Mouse (Mus musculus) brown adipose tissue, adult 24 weeks (tissue): ENCODE measurements around the gene Frem2. TPM values are rescaled to one million over a fixed set of nuclear protein-coding genes. Genes with fewer than 3 reads are reported as not detected.
A peak's percentile ranks its signal among the peaks of the same experiment; 100 is the strongest.

Experiments
- H3K27ac ChIP-seq: fragments of 200-500 bp; replicated peaks from 2 replicates; pipeline ENCODE4 v1.5.1; 2012; ENCODE audit warnings: low read depth, mild to moderate bottlenecking, low read length
- H3K4me1 ChIP-seq: fragments of 200-500 bp; 2 replicates; pipeline ENCODE4 v1.6.1; 2012; ENCODE audit warnings: low read length, mixed read lengths; ENCODE audit not compliant: control insufficient read depth, insufficient read depth, insufficient read length
- H3K4me3 ChIP-seq: fragments of 200-500 bp; 2 replicates; pipeline ENCODE4 v1.5.1; 2012; ENCODE audit warnings: low read depth, mild to moderate bottlenecking, low read length, moderate library complexity; ENCODE audit not compliant: insufficient read depth
- polyA plus RNA-seq: library from polyadenylated mRNA; stranded (reverse); fragments of >200 nt; gene quantifications from 2 replicates; pipeline ENCODE4 v1.2.4, GENCODE M21; 2012; ENCODE audit not compliant: missing spikeins, insufficient read depth, insufficient read length

Frem2 gene
- polyA plus RNA-seq, 1 experiment: not detected

DNA sequence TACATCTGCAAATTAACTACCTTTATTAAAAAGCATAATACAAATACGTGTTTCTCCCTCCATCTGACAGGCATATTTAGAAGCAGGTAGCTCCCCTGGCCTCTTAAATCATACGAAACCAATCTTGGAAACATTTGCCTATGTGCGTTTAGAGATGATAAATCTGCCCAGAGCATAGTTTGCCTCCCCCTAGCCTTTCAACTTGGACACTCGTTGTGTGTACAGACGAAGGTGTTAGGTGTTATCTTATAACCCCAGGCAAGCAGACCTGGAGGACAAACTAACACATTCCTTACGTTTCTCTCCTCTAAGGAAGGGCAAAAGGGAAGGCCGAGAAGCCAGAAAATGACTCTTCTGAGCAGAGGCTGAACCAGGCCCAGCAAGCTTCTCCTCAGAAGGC, 104.5 kb downstream of the Frem2 start:
- H3K27ac ChIP-seq: no peak overlapping the region
- no peaks in the 10 kb centered on the region for H3K4me1 ChIP-seq
- no peak overlapping the region for H3K4me3 ChIP-seq

- no peak overlapping the region for H3K4me3 ChIP-seq
- H3K27ac ChIP-seq: no peak overlapping the region
- H3K4me1 ChIP-seq: no peaks in the 10 kb centered on the region
Measured at GRCm38 (mm10) chr3:53532091-53532490, 125.1 kb downstream of the Frem2 start.

GRCm38 (mm10) chr3:53530305-53530704, 126.8 kb downstream of the Frem2 start:
- H3K27ac ChIP-seq: no peak overlapping the region
- H3K4me1 ChIP-seq: no peaks in the 10 kb centered on the region
- no peak overlapping the region for H3K4me3 ChIP-seq

GRCm38 (mm10) chr3:53525737-53526136, 131.4 kb downstream of the Frem2 start:
- H3K4me3 ChIP-seq: no peak overlapping the region
- no peaks in the 10 kb centered on the region for H3K4me1 ChIP-seq
- H3K27ac ChIP-seq: no peak overlapping the region

GRCm38 (mm10) chr3:53522794-53523193, 134.4 kb downstream of the Frem2 start:
- no peak overlapping the region for H3K27ac ChIP-seq
- no peak overlapping the region for H3K4me3 ChIP-seq
- no peaks in the 10 kb centered on the region for H3K4me1 ChIP-seq

DNA sequence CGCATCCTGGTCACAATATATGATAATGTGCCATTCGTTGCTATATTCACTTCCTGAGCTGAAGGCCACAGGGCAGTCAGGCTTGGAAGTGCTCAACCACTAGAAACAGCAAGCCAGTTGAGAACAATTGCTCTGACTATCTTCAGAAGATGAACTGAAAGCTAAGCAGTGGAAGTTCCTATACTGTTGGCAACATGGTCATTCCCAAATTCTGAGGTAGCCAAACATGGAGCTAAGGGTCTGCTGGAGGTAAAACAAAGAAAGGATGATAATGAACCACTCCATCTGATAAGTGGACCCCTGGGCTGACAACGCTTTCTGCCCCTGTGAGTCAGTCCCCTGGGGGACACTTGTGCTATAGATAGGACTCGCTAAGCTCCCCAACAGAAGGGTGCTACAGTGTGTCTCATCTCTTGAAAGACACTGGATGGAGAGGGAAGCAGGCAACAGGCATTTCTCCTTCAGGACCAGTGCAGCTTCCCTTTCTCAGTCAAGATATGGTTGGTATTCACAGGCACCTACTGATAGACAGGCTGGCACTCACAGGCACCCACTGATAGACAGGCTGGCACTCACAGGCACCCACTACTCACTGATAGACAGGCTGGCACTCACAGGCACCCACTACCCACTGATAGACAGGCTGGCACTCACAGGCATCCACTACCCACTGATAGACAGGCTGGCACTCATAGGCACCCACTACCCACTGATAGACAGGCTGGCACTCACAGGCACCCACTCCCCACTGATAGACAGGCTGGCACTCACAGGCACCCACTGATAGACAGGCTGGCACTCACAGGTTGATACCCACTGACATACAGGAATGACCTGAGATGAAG, 142.7 kb downstream of the Frem2 start:
- Histone ChIP-seq H3K4me3 (no peak overlapping the region), H3K4me1 (no peaks in the 10 kb centered on the region), H3K27ac (no peak overlapping the region)

GRCm38 (mm10) chr3:53513096-53513495, 144.1 kb downstream of the Frem2 start:
- Histone ChIP-seq H3K4me1 (no peaks in the 10 kb centered on the region), H3K4me3 (no peak overlapping the region), H3K27ac (no peak overlapping the region)

GRCm38 (mm10) chr3:53502428-53502827, 154.7 kb downstream of the Frem2 start:
- H3K4me1 ChIP-seq: no peaks in the 10 kb centered on the region
- H3K4me3 ChIP-seq: no peak overlapping the region
- H3K27ac ChIP-seq: no peak overlapping the region

GRCm38 (mm10) chr3:53498351-53498905, 158.7 kb downstream of the Frem2 start:
- Histone ChIP-seq H3K27ac (no peak overlapping the region), H3K4me3 (no peak overlapping the region), H3K4me1 (no peaks in the 10 kb centered on the region)

DNA sequence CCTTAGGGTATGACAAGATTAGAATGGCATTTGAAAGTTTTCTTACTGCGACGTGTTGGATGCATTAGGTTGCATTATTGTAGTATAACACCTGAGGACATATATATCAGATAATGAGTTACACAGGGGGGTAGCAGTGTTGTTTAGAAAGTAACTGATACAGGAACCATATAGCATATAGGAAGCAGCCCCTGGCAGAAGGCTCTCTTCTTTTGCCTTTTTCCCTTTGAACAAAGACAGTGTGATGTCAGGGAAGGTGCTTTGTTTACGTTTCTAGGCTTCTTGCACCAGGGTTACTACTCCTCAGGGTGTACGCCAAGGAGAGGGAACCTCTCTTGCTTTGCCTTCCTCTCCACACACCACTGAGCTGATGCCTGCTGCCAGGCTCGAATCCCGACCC, 168.8 kb downstream of the Frem2 start, which contains the start of gene Stoml3:
TSS of gene Stoml3 (plus strand) at position 301 of the 400 bp plus-strand sequence.
- Histone ChIP-seq H3K4me3 (no peak within 1 kb of the TSS), H3K4me1 (peaks cover 14% of the 10 kb centered on the region; the same call in 1 of the 2 replicates), H3K27ac (no peak within 1 kb of the TSS)

DNA sequence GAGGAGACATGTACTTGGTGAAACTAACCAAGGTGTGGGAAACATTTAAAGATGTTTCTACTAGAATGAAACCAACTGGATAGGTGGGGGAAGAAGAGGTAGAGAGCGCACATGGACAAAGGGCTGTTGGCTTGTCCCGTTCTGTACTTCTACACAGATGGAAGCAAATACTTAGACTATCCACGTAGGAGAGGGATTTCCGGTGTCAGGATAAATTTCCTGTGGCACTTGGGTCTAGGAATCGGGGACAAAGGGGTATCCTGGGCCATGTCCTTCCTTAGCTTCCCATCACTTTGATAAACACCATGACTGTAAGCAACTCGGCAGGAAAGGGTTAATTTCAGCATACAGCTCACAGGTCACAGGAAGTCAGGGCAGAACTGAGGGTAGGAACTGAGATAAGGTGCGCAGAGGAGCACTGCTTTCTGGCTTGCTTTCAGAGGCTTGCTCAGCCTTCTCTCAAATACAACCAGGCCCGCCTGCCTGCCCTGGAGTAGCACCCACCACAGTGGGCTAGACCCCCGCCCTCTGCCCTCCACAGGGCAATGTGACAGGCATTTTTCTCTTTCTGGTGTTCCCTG, 170.1 kb downstream of the Frem2 start:
- H3K4me1 ChIP-seq: peaks cover 14% of the 10 kb centered on the region; the same call in 1 of the 2 replicates
- H3K27ac ChIP-seq: peak overlapping the region; percentile 17; the same call in 1 of the 2 replicates
- H3K4me3 ChIP-seq: no peak overlapping the region

DNA sequence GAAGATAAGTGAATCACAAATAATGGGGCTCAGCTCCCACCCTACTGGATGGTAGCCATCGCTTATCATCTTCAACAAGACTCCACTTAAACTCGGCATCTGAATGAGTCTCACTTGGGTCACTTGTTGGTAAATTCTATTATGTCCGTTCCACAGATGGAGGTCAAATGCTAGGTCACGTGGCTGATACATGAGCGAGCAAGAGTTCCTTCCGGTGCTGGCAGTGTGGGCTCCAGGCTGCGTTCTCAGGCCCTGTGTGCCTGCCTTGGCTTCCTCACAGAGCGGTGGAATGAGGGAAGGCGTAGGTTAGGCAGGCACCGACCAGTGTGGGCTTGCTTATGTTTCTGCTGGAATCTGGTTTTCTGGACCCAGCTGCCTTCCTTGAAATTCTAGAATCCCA, 170.6 kb downstream of the Frem2 start:
- Histone ChIP-seq H3K4me3 (no peak overlapping the region), H3K4me1 (peaks cover 14% of the 10 kb centered on the region; the same call in 1 of the 2 replicates), H3K27ac (peak overlapping the region; percentile 17; the same call in 1 of the 2 replicates)

- no peak overlapping the region for H3K27ac ChIP-seq
- peaks cover 14% of the 10 kb centered on the region; the same call in 1 of the 2 replicates for H3K4me1 ChIP-seq
- H3K4me3 ChIP-seq: no peak overlapping the region
Measured at GRCm38 (mm10) chr3:53483414-53484059, 173.6 kb downstream of the Frem2 start.

DNA sequence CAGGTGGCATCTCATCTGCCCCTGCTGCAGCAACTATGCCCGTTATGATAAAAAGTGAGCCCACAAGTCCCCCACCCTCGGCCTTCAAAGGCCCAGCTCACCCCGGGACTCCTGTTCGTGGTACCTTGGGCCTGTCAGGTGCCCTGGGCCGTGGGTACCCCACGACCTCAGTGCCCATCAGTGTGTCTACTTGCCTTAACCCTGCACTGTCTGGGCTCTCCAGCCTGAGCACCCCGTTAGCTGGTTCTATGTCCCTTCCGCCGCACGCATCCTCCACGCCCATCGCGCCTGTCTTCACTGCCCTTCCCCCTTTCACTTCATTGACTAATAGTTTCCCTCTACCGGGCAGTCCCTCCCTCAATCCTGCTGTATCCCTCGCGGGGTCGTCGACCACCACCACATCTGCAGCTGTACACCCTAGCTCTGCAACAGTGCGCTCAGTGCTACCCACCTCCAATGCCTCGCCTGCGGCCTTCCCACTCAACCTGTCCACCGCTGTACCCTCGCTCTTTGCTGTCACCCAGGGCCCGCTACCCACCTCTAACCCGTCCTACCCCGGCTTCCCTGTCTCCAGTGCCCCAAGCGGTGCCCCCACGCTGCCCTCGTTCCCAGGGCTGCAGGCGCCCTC, 178.6 kb downstream of the Frem2 start:
- Histone ChIP-seq H3K4me1 (0 out of 2 replicates have a peak, but pooled peaks cover 2% of the 10 kb centered on the region), H3K27ac (no peak overlapping the region), H3K4me3 (no peak overlapping the region)

DNA sequence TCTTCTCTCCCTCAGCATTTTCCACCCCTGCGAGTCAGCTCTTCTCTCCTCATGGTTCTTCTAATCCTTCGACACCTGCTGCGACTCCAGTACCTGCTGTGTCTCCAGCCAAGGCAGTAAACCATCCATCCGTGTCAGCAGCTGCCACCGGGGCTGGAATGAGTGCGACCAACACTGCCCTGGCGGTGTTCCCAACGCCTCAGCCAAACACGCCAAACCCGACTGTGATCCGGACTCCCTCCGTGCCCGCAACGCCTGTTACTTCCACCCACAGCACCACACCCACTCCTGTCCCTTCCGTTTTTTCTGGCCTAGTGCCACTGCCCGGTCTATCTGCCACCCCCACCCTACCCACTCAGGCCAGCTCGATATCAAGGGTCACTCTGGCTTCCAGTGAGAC, 179.7 kb downstream of the Frem2 start:
- Histone ChIP-seq H3K4me1 (0 out of 2 replicates have a peak, but pooled peaks cover 2% of the 10 kb centered on the region), H3K27ac (no peak overlapping the region), H3K4me3 (no peak overlapping the region)
